Mouse (Mus musculus) spleen, postnatal 4 days (tissue): ENCODE measurements around the gene Gfod2.

ENCODE experiments used
- DNase-seq, 2 experiments: peaks; one replicate each; pipeline ENCODE4 v3.0.0; 2022; ENCODE audit warnings: low spot score in 2 of 2

Gene Gfod2

DNA sequence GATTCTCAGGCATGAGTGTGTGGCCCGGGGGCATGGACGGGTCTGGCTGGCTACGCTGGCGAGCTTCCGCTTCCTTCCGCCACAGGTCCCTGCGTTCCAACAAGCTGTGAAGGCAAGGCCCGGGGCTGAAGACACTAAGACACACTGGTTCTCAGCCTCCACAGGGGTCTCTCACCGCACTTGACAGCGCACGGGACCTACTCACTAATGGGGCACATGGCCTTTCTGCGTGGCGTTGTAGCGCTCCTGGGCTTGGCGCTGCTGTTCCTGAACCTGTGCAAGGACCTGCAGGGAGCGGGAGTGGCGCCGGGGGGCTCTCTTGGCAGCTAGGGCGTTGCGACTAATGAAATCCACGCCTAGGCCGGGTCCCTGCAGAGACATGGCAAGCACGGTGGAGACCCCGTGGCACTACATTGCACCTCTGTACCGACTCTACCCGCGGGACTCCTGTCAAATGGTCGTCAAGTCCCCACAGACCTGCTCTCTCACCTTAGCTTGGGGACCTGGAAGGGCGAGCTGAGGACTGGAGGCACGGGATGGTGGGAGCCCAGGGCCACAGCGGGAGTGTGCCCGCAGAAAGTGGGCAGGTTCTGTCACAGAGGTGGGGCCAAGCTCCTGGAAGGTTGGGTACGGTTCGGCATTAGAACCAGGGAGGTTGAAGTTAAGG is 54.2 kb downstream of the Gfod2 start:
- DNase-seq = peak in 1 of 2 experiments; percentile 65

GRCm38 (mm10) chr8:105702731-105703415 is 55.6 kb downstream of the Gfod2 start:
- DNase-seq = peak in 1 of 2 experiments; percentile 68

GRCm38 (mm10) chr8:105702001-105702401 is 56.5 kb downstream of the Gfod2 start:
- DNase-seq = peak in 1 of 2 experiments; percentile 68

DNA sequence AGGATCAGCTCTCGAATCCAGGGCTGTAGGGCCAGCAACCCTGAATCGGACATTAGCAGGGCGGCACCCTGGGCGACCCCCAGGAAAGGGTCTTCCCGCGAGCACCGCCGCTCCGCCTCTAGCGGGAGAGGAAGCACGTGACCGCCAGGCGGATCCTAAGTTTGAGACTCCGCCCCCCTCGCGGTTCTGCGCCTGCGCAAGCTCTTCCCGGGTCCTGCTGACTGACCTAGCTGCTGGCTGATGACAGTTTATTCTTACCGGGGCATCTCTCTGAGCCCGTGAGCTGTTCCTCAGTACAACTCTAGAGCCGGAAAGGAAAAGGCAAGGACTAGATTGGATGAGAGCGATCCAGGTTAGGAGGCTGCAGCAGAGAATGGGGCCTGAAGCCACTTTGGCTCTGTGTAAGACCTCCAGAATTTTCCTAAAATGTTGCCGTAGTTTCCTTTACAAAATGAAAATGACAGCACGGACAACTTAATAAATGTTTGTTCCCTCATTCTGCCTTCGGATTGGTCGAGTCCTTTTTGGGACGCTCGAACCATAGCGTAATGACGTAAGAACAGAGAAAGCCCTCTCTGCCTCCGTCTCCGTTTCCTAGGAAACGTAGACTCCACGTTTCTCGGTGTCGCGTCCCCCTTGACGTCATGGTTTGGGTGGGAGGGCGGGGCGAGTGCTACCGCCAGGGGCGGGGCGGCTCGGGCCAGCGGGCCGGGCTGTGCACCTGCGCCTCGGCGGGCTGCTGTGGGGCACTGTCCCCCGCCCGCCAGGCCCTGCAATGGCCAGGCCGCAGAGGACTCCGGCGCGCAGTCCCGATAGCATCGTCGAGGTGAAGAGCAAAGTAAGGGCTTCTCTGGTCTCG is 57.3 kb downstream of the Gfod2 start, which contains the start of the genes Acd and Pard6a:
Gene Acd, minus strand, starts transcription at position 137 of the 859 bp plus-strand sequence.
Gene Pard6a, plus strand, starts transcription at position 183 of the 859 bp plus-strand sequence.
- peak; percentile 96 to 99 for DNase-seq

- DNase-seq = peak; percentile 67 to 86
Observed at GRCm38 (mm10) chr8:105700566-105700965, 57.9 kb downstream of the Gfod2 start.

DNA sequence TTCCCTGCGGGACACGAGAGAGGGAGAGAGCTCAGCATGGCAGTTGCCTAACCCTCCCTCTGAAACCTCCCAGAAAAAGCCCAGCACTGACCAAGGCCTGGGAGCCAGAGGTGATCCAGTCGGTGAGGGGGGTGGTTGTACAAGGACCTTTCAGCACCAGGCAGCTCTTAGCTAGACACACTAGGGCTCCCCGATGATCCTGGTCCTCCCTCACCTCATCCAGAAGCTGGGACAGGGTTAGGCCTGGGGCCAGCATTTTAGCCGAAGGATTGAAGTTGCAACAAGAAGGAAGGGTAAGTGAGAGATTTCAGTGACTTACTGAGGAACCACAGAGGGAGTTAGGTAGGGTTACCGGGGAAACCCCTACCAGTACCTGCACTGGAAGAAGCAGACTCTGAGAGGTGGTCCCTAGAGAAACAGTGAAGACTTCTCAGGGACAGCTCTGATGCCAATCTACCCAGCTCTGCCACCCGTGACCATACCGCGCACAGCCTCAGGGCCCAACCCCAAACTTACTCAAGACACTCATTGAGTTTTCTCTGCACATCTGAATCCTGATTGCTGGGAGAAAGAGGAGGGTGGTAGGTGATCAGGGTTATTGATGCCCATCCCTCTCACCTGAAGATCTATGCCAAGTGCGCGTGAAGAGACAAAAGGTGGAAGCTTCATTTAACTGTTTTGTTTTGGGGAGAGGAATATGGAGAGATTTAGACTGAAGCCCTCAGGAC is 58.8 kb downstream of the Gfod2 start:
- no peak for DNase-seq

DNA sequence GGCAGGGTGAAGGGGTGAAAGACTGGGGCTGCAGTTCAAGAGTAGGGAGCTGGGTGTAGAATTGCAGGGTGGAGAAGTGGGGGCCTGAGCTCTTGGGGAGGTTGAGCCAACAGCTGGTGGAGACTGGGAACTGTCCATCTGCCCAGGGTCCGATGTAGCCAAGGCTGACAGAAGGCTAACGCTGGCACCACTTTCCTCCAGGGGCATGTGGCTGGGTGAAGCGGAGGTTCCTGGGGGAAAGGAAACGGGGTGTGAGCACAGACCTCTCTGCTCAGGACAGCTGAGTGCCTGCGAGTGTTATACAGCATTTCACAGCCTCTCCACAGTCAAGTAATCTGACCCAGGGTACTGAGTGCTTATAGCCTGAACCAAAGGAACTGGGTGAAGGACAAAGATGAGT is 59.7 kb downstream of the Gfod2 start:
- no peak for DNase-seq

GRCm38 (mm10) chr8:105697196-105697780 is 61.2 kb downstream of the Gfod2 start:
- peak in 1 of 2 experiments; percentile 63 for DNase-seq

DNA sequence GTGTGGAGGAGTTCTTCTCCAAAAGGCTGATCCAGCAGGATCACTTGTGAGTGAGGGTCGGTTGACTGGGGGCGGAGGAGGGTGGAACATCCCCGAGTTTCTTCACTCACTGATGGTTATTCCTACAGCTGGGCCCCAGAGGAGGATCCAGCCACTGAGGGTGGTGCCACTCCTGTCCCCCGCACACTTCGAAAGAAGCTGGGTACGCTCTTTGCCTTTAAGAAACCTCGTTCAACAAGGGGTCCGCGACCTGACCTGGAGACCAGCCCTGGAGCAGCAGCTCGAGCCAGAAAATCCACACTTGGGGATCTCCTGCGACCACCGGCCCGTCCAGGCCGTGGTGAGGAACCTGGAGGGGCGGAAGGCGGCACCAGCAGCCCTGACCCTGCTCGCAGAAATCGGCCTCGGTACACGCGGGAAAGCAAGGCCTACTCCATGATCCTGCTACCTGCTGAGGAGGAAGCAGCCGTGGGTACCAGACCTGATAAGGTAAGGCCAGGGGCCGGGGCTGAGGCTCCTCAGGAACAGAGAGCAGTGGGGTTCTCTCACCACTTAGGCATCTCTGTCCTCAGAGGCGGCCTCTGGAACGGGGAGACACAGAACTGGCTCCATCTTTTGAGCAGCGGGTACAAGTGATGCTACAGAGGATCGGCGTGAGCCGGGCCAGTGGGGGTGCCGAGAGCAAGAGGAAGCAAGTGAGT is 63.2 kb downstream of the Gfod2 start:
- peak in 1 of 2 experiments; percentile 63 for DNase-seq

GRCm38 (mm10) chr8:105694051-105694799 is 64.2 kb downstream of the Gfod2 start:
- peak in 1 of 2 experiments; percentile 67 for DNase-seq

GRCm38 (mm10) chr8:105693648-105694047 is 64.8 kb downstream of the Gfod2 start:
- DNase-seq = peak in 1 of 2 experiments; percentile 78

DNA sequence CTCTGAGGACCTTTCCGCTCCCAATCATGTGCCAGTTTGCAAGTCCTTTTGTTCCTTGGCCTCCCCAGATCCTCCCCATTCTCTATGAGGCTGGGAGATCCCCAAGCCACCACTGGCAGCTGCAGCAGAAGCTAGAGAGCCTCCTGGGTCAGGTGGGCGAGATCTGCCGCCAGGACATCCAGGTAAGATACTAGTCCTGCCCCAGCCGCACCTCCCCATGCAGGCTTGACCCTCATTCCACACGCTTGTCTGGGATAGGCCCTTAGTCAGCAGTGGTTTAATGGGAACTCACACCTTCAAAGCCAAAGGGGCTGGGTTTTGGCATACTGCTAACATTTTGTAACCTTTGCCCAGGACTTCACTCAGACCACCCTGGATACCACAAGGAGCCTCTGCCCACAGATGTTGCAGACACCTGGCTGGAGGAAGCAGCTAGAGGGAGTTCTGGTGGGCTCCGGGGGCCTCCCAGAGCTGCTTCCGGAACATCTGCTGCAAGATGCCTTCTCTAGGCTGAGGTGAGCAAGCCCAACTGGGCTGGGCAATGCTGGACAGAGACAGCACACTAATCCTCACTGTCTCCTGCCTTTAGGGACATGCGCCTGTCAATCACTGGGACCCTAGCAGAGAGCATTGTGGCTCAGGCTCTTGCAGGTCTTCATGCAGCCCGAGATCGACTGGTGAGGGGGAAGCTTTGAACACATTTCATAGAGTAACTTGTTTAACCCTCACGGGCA is 65.8 kb downstream of the Gfod2 start:
- peak in 1 of 2 experiments; percentile 61 for DNase-seq

DNA sequence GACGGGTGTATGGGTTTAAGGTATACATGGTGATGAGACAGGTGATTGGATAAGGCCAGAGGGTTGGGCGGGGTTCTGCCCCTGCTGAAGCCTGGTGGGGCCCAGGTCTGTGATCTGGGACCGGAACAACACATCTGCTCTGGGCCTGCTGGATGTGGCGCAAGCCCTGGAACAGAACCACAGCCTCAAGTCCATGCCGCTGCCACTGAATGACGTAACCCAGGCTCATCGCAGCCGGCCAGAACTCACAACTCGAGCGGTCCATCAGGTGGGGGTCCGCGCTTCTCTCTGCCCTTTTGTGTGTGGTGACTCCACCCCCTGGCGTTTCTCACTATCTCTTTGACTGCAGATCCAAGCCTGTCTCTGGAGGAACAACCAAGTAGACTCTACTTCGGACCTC is 67.5 kb downstream of the Gfod2 start:
- DNase-seq = peak in 1 of 2 experiments; percentile 59

DNA sequence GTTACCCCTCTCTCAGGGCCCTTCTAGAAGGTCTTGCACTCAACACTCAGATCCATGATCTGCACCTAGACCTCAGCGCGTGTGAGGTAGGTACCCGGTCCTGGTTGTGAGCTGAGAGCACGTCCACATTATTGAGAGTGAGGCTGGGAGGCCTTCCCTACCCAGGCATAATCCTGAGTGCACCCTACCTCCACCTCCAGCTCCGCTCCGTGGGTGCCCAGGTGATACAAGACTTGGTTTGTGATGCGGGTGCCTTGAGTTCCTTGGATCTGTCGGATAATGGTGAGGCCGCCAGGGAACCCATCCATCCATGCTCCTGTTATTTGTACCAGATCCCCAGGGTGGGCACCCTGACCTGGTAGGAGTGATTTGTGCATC is 68.5 kb downstream of the Gfod2 start:
- peak in 1 of 2 experiments; percentile 59 for DNase-seq

DNA sequence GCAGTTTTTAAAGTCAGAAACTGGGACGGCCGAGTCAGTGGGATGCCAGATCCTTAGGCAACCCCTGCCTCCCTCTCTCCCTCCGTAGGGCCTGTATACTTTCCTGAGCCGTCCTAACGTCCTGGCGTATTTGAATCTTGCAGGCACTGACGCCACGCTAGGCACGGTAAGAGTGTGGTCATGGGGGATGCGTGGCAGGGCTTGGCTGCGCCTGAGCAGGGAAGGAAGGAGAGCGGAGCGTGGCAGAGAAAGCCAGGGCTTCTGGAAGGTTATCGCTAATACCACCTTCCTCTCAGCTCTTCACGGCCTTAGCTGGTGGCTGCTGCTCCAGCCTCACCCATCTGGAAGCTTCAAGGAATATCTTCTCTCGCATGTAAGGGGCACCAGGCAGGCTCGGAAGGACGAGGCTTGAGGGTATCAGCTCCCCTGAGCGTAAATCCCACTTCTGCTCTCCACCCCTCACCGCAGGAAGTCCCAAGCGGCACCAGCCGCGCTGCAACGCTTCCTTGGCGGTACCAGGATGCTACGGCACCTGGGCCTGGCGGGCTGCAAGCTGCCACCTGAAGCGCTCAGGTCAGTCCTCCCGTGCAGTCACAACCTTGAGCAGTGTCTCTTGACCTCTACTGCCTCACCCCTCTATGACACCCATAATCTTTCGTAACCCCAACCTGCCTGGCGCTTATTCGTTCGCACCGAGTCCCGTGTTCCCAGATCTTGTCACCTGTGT is 69.0 kb downstream of the Gfod2 start:
- DNase-seq = peak in 1 of 2 experiments; percentile 59

DNA sequence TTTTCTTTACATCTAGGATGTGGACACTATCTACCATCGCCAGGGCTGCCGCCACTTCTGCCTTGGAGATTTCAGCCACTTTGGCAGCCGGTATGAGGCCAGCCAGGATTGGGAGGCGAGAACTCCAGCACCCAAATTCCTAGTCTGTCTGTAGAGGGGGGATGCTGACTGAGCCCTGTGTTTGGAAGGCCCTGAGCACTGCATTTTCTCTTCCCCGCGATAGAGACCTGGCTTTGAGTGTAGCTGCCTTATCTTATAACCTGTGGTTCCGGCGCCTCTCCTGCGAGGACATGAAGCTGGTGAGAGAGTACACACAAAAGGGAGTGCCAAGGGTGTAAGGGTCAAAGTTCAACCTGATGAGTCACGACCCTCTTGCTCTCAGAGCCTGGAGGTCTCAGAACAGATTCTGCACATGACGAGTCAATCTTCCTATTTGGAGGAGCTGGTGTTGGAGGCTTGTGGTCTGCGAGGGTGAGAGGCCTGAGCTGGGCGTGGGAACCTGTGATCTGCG is 70.2 kb downstream of the Gfod2 start:
- peak in 1 of 2 experiments; percentile 61 for DNase-seq

DNA sequence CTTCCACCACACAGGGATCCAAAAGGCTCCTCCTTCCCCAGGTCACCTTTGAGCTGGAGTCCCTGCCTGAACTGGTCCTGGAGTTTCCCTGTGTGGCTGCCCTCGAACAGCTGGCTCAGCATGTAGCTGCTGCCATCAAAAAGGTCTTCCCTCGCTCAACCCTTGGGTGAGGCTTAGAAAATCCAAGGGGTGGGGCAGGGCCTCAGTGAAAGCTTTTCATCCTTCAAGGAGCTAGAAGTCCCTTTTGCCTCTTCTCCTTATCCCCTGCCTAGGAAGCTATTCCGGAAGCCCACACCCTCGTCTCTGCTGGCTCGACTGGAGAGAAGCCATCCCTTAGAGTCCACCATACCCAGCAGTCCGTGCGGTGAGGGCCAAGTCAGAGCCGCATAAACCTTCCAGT is 71.0 kb downstream of the Gfod2 start:
- peak in 1 of 2 experiments; percentile 60 for DNase-seq

- DNase-seq = peak in 1 of 2 experiments; percentile 69
Observed at GRCm38 (mm10) chr8:105686551-105686950, 71.9 kb downstream of the Gfod2 start.
